Mouse (Mus musculus) erythroblast, embryonic 14.5 days (primary cell): ENCODE data around the gene Galnt18. TPM values are rescaled to one million over a fixed set of nuclear protein-coding genes. Genes with fewer than 3 reads are reported as not detected.

ENCODE experiments used
- H3K27me3 ChIP-seq: 2 replicates; pipeline ENCODE4 v1.6.1; 2012; ENCODE audit warnings: inconsistent platforms; ENCODE audit not compliant: control insufficient read depth
- H3K36me3 ChIP-seq: 2 replicates; pipeline ENCODE4 v1.6.1; 2012; ENCODE audit warnings: mild to moderate bottlenecking, inconsistent platforms; ENCODE audit not compliant: control insufficient read depth
- H3K4me1 ChIP-seq: 2 replicates; pipeline ENCODE4 v1.6.1; 2012; ENCODE audit warnings: inconsistent platforms; ENCODE audit not compliant: control insufficient read depth
- H3K4me3 ChIP-seq: replicated peaks from 2 replicates; pipeline ENCODE3; 2012; ENCODE audit warnings: moderate library complexity, mild to moderate bottlenecking, inconsistent platforms
- H3K9me3 ChIP-seq: 2 replicates; pipeline ENCODE4 v1.6.1; 2012; ENCODE audit warnings: low read length, inconsistent platforms, mixed read lengths; ENCODE audit not compliant: control insufficient read depth
- GATA1 ChIP-seq: IDR thresholded peaks from 2 replicates; pipeline ENCODE4 v1.6.1; 2012; ENCODE audit warnings: low read length, inconsistent platforms, mixed read lengths
- TAL1 ChIP-seq: IDR thresholded peaks from 3 replicates; pipeline ENCODE4 v1.6.1; 2012; ENCODE audit warnings: low read length, inconsistent platforms, mixed read lengths
- polyA plus RNA-seq: library from polyadenylated mRNA; stranded (reverse); fragments of >175 nt; gene quantifications from 2 replicates; pipeline ENCODE4 v1.2.3, GENCODE M21; 2012

Gene Galnt18
- polyA plus RNA-seq, 1 experiment: not detected

DNA sequence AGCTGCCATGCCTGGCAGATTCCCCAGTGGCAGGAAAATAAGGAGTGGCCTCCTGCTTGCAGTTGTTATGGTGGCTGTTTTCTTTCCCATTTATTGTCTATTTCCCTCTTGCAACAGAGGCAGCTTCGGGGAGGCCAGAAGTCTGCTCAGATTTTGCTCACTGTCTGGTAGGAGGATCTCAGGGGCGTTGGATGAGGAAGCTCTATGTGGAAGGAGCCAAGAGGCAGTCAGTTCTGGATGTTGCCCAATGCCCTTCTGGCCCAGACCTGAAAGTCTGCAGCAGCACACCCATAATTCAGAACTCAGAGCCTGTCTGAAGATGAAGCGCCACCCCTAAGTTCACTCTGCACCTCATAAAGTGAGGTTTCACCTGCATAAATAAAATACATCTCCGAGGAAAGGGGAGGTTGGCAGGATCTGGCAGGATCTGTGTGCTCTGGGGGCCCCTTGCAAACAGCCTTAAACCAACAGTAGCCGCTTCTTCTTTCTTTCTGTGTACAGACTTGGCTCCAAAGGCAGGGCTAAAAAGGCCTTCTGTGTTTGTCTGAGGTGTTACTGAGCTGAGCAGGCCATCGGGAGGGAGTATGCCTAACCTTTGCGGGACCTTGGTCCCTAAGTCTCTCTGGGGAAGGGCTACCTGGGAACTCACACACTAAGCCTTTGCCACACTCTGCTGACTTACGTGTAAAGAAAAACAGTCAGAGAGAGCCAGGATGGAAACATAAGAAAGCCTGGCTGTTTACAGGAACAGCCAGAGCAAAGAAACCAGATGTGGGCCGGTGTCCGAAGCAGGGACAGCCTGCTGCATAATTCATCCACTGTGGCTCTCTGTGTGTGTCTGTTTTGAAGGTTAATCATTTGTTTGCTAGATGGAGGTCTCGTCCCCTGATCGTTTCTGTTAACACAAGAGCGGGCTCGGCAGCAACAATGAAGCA is 116.4 kb downstream of the Galnt18 start:
- no peaks in the 10 kb centered on the region for H3K9me3 ChIP-seq
- no peaks in the 10 kb centered on the region for H3K36me3 ChIP-seq
- H3K4me1 ChIP-seq: no peaks in the 10 kb centered on the region
- TF ChIP-seq TAL1: no peak
- TF ChIP-seq GATA1: no peak
- H3K27me3 ChIP-seq: no peaks in the 10 kb centered on the region
- no peak overlapping the region for H3K4me3 ChIP-seq

DNA sequence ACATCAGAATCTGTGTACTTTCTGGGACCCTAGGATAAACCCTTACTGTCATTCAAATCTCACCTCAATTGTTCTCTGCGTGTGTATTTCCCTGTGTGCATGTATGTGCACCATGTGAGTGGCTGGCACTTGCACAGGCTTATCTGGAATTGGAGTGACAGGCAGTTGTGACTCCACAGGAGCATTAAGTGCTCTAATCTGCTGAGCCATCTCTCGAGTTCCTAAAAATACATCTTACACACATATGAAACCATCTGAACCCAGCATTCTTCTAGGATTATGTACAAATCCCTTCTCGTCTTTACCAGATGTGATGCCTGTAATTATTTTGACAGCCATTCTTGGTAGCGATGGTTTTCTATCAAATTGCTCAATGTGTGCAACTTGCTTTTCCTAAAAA is 121.2 kb downstream of the Galnt18 start:
- H3K9me3 ChIP-seq: no peaks in the 10 kb centered on the region
- H3K4me1 ChIP-seq: no peaks in the 10 kb centered on the region
- no peaks in the 10 kb centered on the region for H3K36me3 ChIP-seq
- H3K4me3 ChIP-seq: no peak overlapping the region
- TF ChIP-seq TAL1: no peak
- H3K27me3 ChIP-seq: no peaks in the 10 kb centered on the region

DNA sequence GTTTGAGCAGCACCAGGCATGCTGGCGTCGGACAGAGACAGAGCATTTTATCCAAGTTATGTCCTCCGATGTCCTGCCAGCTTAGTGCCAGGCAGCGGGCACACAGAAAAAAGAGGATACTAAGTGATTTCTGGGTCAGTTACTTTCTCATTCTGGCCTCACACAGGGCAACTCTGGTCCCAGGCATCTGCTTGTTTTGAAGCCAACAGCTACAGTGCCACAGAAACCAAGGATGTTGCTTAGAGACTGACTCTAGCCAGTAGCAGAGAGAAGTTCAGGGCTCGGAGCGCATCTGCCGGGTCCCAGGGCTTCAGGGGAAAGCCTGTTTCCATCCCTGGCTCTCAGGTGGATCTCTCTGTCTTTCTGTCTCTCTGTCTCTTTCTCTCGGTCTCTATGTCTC is 124.8 kb downstream of the Galnt18 start:
- Histone ChIP-seq H3K4me1 (no peaks in the 10 kb centered on the region), H3K36me3 (no peaks in the 10 kb centered on the region), H3K27me3 (no peaks in the 10 kb centered on the region), H3K9me3 (no peaks in the 10 kb centered on the region), H3K4me3 (no peak overlapping the region)
- TF ChIP-seq TAL1 (no peak), GATA1 (no peak)

DNA sequence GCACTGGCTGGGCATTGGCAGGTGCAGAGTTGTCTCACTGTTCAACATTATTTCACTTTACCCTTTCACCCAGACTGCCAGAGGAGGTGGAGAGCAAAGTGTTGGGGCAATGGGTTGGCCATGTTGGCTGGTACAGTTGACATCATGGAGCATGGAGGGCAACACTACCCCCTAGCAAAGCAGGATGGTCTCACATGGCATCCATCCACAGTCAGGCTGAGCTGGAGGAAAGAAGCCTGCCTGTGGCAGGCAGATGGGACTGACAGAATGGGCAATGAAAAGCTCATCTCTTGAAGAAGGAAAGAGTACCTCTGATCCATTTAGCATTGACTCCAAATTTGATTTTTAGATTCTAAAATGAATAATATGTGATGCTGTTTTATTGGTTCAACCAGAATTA is 125.3 kb downstream of the Galnt18 start:
- no peaks in the 10 kb centered on the region for H3K4me1 ChIP-seq
- no peak for TF ChIP-seq TAL1
- no peak for TF ChIP-seq GATA1
- H3K36me3 ChIP-seq: no peaks in the 10 kb centered on the region
- no peaks in the 10 kb centered on the region for H3K27me3 ChIP-seq
- H3K9me3 ChIP-seq: no peaks in the 10 kb centered on the region
- no peak overlapping the region for H3K4me3 ChIP-seq

DNA sequence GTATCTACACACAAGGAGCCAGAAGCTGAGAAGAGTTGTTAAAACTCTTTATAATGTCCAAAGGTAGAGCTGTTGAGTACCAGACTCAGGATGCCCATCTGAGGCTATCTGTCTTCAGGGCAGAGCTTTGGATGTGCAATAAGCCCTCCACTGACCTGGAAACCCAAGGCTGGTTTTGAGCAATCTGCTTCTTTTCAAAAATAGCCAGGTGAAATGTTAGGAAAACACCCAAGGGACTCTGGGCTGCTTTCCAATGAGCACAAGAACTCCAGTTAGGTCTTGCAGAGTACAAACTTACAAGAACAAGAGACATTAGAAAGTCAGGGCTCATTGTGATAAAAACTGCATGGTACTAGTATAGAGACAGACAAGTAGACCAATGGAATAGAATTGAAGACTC is 135.4 kb downstream of the Galnt18 start:
- Histone ChIP-seq H3K4me1 (no peaks in the 10 kb centered on the region), H3K27me3 (no peaks in the 10 kb centered on the region), H3K9me3 (no peaks in the 10 kb centered on the region), H3K36me3 (no peaks in the 10 kb centered on the region), H3K4me3 (no peak overlapping the region)
- no peak for TF ChIP-seq GATA1

DNA sequence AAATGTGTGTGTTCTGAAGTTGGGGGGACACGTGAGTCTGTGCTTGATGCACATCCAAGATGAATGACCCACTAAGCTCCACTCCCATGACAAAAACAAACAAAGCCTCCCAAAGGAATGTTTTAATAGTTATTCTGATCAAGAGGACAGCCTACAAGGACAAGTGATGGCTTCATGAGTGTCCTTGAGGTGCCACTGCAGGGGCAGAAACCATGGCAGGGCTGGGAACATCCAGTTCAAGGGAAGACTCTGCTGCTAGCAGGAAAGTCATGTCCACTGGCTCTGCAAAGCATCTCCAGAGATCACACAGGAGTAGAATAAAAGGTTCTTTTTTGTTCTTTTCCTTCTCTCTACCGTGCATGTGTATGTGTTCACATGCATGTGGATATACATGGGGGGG is 140.9 kb downstream of the Galnt18 start:
- Histone ChIP-seq H3K4me1 (no peaks in the 10 kb centered on the region), H3K36me3 (no peaks in the 10 kb centered on the region), H3K4me3 (no peak overlapping the region), H3K9me3 (no peaks in the 10 kb centered on the region), H3K27me3 (no peaks in the 10 kb centered on the region)
- no peak for TF ChIP-seq GATA1
- TF ChIP-seq TAL1: no peak

DNA sequence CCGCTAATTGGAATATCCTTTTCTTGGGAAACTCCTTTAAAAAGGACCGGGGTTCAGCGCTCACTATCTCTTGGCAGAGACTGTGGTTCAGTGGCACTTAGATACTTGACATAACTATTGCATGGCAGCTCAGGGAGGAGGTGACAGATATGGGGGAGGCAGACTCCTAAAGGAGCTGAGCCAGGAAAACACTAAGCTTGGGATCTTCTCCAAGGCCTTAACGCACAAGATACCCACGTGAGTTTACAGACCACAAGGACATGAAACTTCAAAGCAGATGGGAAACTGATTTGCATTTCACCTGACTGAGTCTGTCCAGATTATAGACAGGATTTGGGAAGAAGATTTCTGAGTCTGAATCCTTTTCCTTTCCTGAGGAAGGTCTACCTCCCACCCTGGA is 141.3 kb downstream of the Galnt18 start:
- H3K27me3 ChIP-seq: no peaks in the 10 kb centered on the region
- H3K4me3 ChIP-seq: no peak overlapping the region
- no peaks in the 10 kb centered on the region for H3K9me3 ChIP-seq
- H3K36me3 ChIP-seq: no peaks in the 10 kb centered on the region
- no peak for TF ChIP-seq GATA1
- no peak for TF ChIP-seq TAL1
- H3K4me1 ChIP-seq: no peaks in the 10 kb centered on the region

DNA sequence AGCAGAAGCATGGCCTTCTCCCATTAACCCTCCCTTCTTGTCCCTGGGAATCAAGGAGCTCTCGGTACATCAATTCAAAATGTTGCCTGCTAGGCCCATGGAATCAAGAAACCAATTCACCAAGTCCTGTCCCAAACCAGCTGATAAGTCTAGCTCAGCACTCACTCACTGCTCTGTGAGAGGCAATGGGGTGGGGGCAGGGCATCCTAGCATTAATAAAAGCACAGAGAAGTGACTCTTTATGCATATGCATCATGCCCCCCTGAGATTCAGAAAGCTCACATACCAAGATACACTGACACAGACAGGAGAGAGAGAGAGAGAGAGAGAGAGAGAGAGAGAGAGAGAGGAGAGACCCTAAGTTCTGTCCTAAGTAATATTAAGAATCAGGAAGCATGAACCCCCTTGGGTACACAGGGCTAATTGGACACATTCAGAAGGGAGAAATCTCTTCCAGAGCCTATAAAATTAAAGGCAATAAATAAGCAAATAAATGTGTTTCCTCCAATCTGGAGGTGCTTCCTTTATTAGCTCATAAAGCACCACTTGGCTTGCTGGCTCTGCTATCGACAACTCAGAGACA is 141.8 kb downstream of the Galnt18 start:
- no peak overlapping the region for H3K4me3 ChIP-seq
- no peaks in the 10 kb centered on the region for H3K36me3 ChIP-seq
- no peak for TF ChIP-seq TAL1
- TF ChIP-seq GATA1: no peak
- no peaks in the 10 kb centered on the region for H3K4me1 ChIP-seq
- no peaks in the 10 kb centered on the region for H3K27me3 ChIP-seq
- H3K9me3 ChIP-seq: no peaks in the 10 kb centered on the region

DNA sequence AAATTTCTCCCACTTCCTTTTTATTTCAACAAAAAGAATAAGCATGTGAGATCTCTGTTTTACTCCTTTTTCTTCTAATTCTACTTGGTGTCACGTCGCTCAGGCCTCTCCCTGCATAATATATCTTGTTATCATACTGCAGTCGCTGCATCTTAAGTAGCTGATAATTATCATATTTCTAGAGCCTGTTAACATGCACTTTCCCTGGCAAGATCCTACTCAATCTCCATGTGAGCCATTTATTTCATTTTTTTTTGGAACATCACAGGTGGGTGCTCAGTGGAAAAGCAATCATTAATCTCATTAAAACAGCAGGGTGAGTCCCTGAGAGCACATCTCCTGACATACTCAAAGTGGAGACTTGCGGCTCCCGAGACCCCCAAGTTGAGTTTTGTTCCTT is 143.3 kb downstream of the Galnt18 start:
- Histone ChIP-seq H3K9me3 (no peaks in the 10 kb centered on the region), H3K36me3 (no peaks in the 10 kb centered on the region), H3K4me3 (no peak overlapping the region), H3K27me3 (no peaks in the 10 kb centered on the region), H3K4me1 (no peaks in the 10 kb centered on the region)
- TF ChIP-seq TAL1: no peak
